Mouse (Mus musculus): ENCODE measurements around the gene Gm884. TPM values are rescaled to one million over a fixed set of nuclear protein-coding genes. Genes with fewer than 3 reads are reported as not detected.
"Not testable (repeated sequence)": the region's sequence is repeated elsewhere in the genome, so short reads cannot be mapped to it uniquely, and the experiment has no call there.

Gene Gm884
- polyA plus RNA-seq, 1 experiment from 2014 or later, result not detected

GRCm38 (mm10) chr11:103627453-103627852 lies 6.5 kb upstream of the Gm884 start:
- WGBS, result 85% methylated on average over 23 of the region's 23 CpGs
- H3K9ac ChIP-seq, result no peak overlapping the region
- no peak overlapping the region for H3K4me3 ChIP-seq
- no peaks in the 10 kb centered on the region for H3K9me3 ChIP-seq
- no peak overlapping the region for H3K27ac ChIP-seq
- H3K27me3 ChIP-seq, result no peaks in the 10 kb centered on the region
- H3K4me1 ChIP-seq, result no peaks in the 10 kb centered on the region
- H3K36me3 ChIP-seq, result no peaks in the 10 kb centered on the region
- no peak overlapping the region for H3K4me2 ChIP-seq
- ATAC-seq (ENCODE audit: insufficient number of reproducible peaks, insufficient read depth, low FRiP score, low TSS enrichment, low read depth), result no peak

GRCm38 (mm10) chr11:103610772-103611171 lies 10.2 kb downstream of the Gm884 start:
- H3K9ac ChIP-seq, result no peak overlapping the region
- no peaks in the 10 kb centered on the region for H3K36me3 ChIP-seq
- 0 out of 2 replicates have a peak, but pooled peaks cover 2% of the 10 kb centered on the region for H3K27me3 ChIP-seq
- no peaks in the 10 kb centered on the region for H3K9me3 ChIP-seq
- no peak overlapping the region for H3K27ac ChIP-seq
- no peak overlapping the region for H3K4me3 ChIP-seq
- no peaks in the 10 kb centered on the region for H3K4me1 ChIP-seq
- 85% methylated on average over 2 of the region's 2 CpGs for WGBS
- no peak overlapping the region for H3K4me2 ChIP-seq
- ATAC-seq (ENCODE audit: insufficient number of reproducible peaks, insufficient read depth, low FRiP score, low TSS enrichment, low read depth), result no peak

DNA sequence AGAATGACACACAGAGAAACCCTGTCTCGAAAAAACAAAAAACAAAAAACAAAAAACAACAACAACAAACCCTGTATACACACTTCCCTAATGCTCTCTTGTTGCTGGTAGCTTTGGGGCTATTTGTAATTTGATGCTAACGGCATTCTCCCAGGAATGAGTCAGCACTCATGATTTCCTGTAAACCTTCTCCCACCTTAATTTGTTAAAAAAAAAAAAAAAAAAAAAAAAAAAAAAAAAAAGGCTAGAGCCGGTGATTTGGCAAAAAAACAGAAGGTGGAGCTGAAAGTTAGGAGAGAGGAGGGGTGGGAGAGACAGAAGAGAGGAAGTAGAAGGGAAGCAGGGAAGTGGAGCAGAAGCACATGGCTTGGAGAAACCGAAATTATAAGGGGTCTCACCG lies 14.3 kb downstream of the Gm884 start:
- WGBS, result 59% methylated on average over 5 of the region's 5 CpGs
- Histone ChIP-seq H3K9ac (no peak overlapping the region), H3K4me1 (no peaks in the 10 kb centered on the region), H3K4me3 (no peak overlapping the region), H3K9me3 (no peaks in the 10 kb centered on the region), H3K4me2 (no peak overlapping the region), H3K27ac (no peak overlapping the region), H3K36me3 (no peaks in the 10 kb centered on the region), H3K27me3 (no peaks in the 10 kb centered on the region)
- no peak for ATAC-seq (ENCODE audit: insufficient number of reproducible peaks, insufficient read depth, low FRiP score, low TSS enrichment, low read depth)

GRCm38 (mm10) chr11:103578339-103578738 lies 42.6 kb downstream of the Gm884 start:
- H3K27me3 ChIP-seq, result no peaks in the 10 kb centered on the region
- H3K9me3 ChIP-seq, result peaks cover 7% of the 10 kb centered on the region
- no peak overlapping the region for H3K4me2 ChIP-seq
- no peak overlapping the region for H3K27ac ChIP-seq
- no peak for ATAC-seq (ENCODE audit: insufficient number of reproducible peaks, insufficient read depth, low FRiP score, low TSS enrichment, low read depth)
- H3K36me3 ChIP-seq, result no peaks in the 10 kb centered on the region
- no peak overlapping the region for H3K9ac ChIP-seq
- no peaks in the 10 kb centered on the region for H3K4me1 ChIP-seq
- WGBS, result 91% methylated on average over 11 of the region's 11 CpGs
- H3K4me3 ChIP-seq, result no peak overlapping the region

GRCm38 (mm10) chr11:103556021-103556420 lies 64.9 kb downstream of the Gm884 start:
- WGBS, result 61% methylated on average over 2 of the region's 2 CpGs
- Histone ChIP-seq H3K27me3 (no peaks in the 10 kb centered on the region), H3K9me3 (no peaks in the 10 kb centered on the region), H3K4me3 (no peak overlapping the region), H3K4me2 (no peak overlapping the region), H3K27ac (no peak overlapping the region), H3K9ac (no peak overlapping the region), H3K36me3 (no peaks in the 10 kb centered on the region), H3K4me1 (no peaks in the 10 kb centered on the region)
- ATAC-seq (ENCODE audit: insufficient number of reproducible peaks, insufficient read depth, low FRiP score, low TSS enrichment, low read depth), result no peak

GRCm38 (mm10) chr11:103534973-103535372 lies 86.0 kb downstream of the Gm884 start:
- ATAC-seq (ENCODE audit: insufficient number of reproducible peaks, insufficient read depth, low FRiP score, low TSS enrichment, low read depth); H3K9ac ChIP-seq; H3K27ac ChIP-seq; H3K4me3 ChIP-seq; H3K36me3 ChIP-seq; H3K4me1 ChIP-seq; H3K9me3 ChIP-seq; H3K27me3 ChIP-seq; H3K4me2 ChIP-seq: not testable (repeated sequence)
- 19% methylated on average over 1 of the region's 1 CpGs for WGBS

DNA sequence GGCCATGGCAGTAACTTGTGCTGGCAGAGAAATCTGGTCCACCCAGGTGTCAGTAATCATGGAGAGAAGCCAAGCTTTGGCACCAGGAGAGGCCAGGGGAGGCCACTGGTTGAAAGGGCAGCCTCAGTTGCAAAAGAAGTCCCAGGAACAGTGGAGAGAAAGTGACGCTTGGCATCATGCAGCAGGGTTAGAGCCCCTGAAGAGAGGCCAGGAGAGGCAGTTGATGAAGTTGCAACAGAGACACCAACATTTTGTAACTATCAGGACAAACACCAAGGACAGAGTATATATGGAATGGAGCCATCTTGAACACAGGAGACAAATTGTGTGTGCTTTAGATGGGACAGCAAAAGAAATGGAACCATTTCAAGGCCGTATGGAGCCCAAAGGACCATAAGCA lies 108.8 kb downstream of the Gm884 start:
- no peak for ATAC-seq (ENCODE audit: insufficient number of reproducible peaks, insufficient read depth, low FRiP score, low TSS enrichment, low read depth)
- no peaks in the 10 kb centered on the region for H3K36me3 ChIP-seq
- H3K9ac ChIP-seq, result no peak overlapping the region
- H3K9me3 ChIP-seq, result no peaks in the 10 kb centered on the region
- 86% methylated on average over 2 of the region's 2 CpGs for WGBS
- no peaks in the 10 kb centered on the region for H3K27me3 ChIP-seq
- no peaks in the 10 kb centered on the region for H3K4me1 ChIP-seq
- no peak overlapping the region for H3K4me2 ChIP-seq
- no peak overlapping the region for H3K4me3 ChIP-seq
- H3K27ac ChIP-seq, result no peak overlapping the region

- no peak within 1 kb of the TSS for H3K4me2 ChIP-seq
- no peak within 1 kb of the TSS for H3K27ac ChIP-seq
- H3K27me3 ChIP-seq, result peaks cover 4% of the 10 kb centered on the region; the same call in 1 of the 2 replicates
- H3K4me3 ChIP-seq, result no peak within 1 kb of the TSS
- no peaks in the 10 kb centered on the region for H3K4me1 ChIP-seq
- no peaks in the 10 kb centered on the region for H3K9me3 ChIP-seq
- 90% methylated on average over 12 of the region's 12 CpGs for WGBS
- H3K9ac ChIP-seq, result no peak within 1 kb of the TSS
- ATAC-seq (ENCODE audit: insufficient number of reproducible peaks, insufficient read depth, low FRiP score, low TSS enrichment, low read depth), result no peak
- no peaks in the 10 kb centered on the region for H3K36me3 ChIP-seq
These were observed 116.4 kb downstream of the Gm884 start, which contains the start of gene Lrrc37a for GRCm38 (mm10) chr11:103504497-103504896. Lrrc37a (minus strand) TSS chr11:103504597.

Other genes with a start within 250 kb of the Gm884 start
- 7.2 and 7.6 TPM in 2 replicates for gene Plekhm1, start 208.5 kb downstream of the Gm884 start, polyA plus RNA-seq (2015; fragmentation: Nextera tagmentation; extraction: Ambion mirVana)
- not detected in 2 replicates for gene Lrrc37a, start 116.5 kb downstream of the Gm884 start, polyA plus RNA-seq (2015; fragmentation: Nextera tagmentation; extraction: Ambion mirVana)
- gene Lyzl6, start 17.8 kb upstream of the Gm884 start, polyA plus RNA-seq (2015; fragmentation: Nextera tagmentation; extraction: Ambion mirVana), result not detected in 2 replicates
- 1.2 and 2.3 TPM in 2 replicates for gene Rprml, start 28.4 kb upstream of the Gm884 start, polyA plus RNA-seq (2015; fragmentation: Nextera tagmentation; extraction: Ambion mirVana)
- gene Gosr2, start 76.8 kb upstream of the Gm884 start, polyA plus RNA-seq (2015; fragmentation: Nextera tagmentation; extraction: Ambion mirVana), result 94.9 and 96.1 TPM in 2 replicates
- gene Wnt9b, start 128.7 kb upstream of the Gm884 start, polyA plus RNA-seq (2015; fragmentation: Nextera tagmentation; extraction: Ambion mirVana), result 4.4 and 4.8 TPM in 2 replicates
- 10.0 and 11.7 TPM in 2 replicates for gene Wnt3, start 153.0 kb upstream of the Gm884 start, polyA plus RNA-seq (2015; fragmentation: Nextera tagmentation; extraction: Ambion mirVana)